Mouse (Mus musculus) spleen, adult 2 months (tissue): ENCODE results near the gene Aloxe3. TPM values are rescaled to one million over a fixed set of nuclear protein-coding genes. Genes with fewer than 3 reads are reported as not detected.

Source experiments
- DNase-seq, 2 experiments: peaks; one replicate each; pipeline versions ENCODE4 v3.0.0 to v3.0.0-alpha.2; 2012 to 2021; ENCODE audit warnings: low spot score in 2 of 2, low read depth in 1 of 2
- H3K27ac ChIP-seq: fragments of 200-500 bp; 2 replicates; pipeline ENCODE4 v1.5.1; 2012; ENCODE audit warnings: low read length, inconsistent platforms; ENCODE audit not compliant: insufficient read depth
- H3K27me3 ChIP-seq: fragments of 200-500 bp; 2 replicates; pipeline ENCODE4 v1.6.1; 2012; ENCODE audit warnings: mild to moderate bottlenecking, moderate library complexity, low read length, inconsistent platforms; ENCODE audit not compliant: control insufficient read depth, insufficient read depth
- H3K36me3 ChIP-seq: fragments of 200-500 bp; 2 replicates; pipeline ENCODE4 v1.6.1; 2012; ENCODE audit warnings: mild to moderate bottlenecking, low read length, inconsistent platforms; ENCODE audit not compliant: control insufficient read depth, insufficient read depth
- H3K4me1 ChIP-seq: fragments of 200-500 bp; 2 replicates; pipeline ENCODE4 v1.6.1; 2011; ENCODE audit warnings: inconsistent platforms; ENCODE audit not compliant: control insufficient read depth, insufficient read depth, insufficient read length
- H3K4me3 ChIP-seq: fragments of 200-500 bp; 2 replicates; pipeline ENCODE4 v1.5.1; 2011; ENCODE audit warnings: mild to moderate bottlenecking, inconsistent platforms; ENCODE audit not compliant: insufficient read depth, insufficient read length; ENCODE audit errors: extremely low read depth
- CTCF ChIP-seq: fragments of 200-500 bp; IDR thresholded peaks from 2 replicates; pipeline ENCODE4 v1.5.1; 2011; ENCODE audit warnings: mild to moderate bottlenecking, inconsistent platforms; ENCODE audit not compliant: insufficient read depth, insufficient read length, insufficient replicate concordance; ENCODE audit errors: extremely low read depth
- POLR2A ChIP-seq: fragments of 200-500 bp; IDR thresholded peaks from 2 replicates; pipeline ENCODE4 v1.6.1; 2011; ENCODE audit warnings: low read depth, low read length, inconsistent platforms
- WGBS: fragments of 180-500 bp; shearing (Covaris S2); methylation state at CpG from one replicate; pipeline ENCODE4 v1.1.7; 2018; 5-methylcytosine and 5-hydroxymethylcytosine counted together
- polyA plus RNA-seq: library from polyadenylated mRNA; depleted of rRNA; stranded (reverse); fragments of >200 nt; gene quantifications from 2 replicates; pipeline ENCODE4 v1.2.3, GENCODE M21; 2012

The Aloxe3 gene
- polyA plus RNA-seq, 1 experiment: 2.8 TPM

DNA sequence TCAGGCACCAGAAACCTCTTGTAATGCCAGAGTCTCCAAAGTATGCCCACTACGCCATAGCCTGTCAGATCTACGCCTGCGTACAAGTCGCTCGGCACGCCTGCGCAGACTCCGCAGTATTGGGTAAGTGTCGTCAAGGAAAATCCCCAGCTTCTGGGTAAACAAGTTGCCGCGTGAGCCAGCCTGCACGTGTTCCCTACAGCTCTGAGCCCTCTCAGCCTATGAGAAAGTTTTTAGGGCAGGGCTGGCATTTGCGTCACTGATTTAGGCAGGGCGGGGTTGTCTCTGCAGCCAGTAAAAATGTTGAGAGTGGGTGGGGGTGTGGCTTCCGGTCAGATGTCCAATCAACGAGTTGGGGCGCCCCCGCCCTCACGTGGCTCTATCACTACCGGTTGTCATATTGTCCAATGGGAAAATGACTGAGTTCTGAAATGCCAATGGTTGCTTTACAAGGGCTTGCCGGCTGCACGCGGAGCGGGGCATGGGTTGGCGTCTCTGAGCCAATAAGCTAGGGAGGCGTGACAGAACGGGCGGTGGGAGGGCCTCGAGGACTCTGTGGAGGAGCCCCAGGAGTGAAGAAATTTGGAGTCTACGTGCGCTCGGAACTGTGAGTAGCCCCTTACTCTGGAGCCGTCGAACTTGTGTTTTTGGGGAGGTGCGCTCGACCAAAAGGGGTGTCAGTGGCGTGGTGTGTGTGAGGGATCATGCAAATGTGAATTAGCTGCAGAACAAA is 30.8 kb upstream of the Aloxe3 start, which contains the start of gene Per1:
Per1 (plus strand) TSS at position 521 of the 733 bp plus-strand sequence.
- Histone ChIP-seq H3K36me3 (peaks cover 6% of the 10 kb centered on the region), H3K4me3 (peak within 1 kb of the TSS; percentile 70), H3K27me3 (no peaks in the 10 kb centered on the region), H3K27ac (peak within 1 kb of the TSS; percentile 92), H3K4me1 (peaks cover 22% of the 10 kb centered on the region)
- under 1% methylated on average over 37 of the region's 37 CpGs for WGBS
- peak; percentile 99 to 100 for DNase-seq
- peak; percentile 66 for TF ChIP-seq POLR2A
- no peak for TF ChIP-seq CTCF

DNA sequence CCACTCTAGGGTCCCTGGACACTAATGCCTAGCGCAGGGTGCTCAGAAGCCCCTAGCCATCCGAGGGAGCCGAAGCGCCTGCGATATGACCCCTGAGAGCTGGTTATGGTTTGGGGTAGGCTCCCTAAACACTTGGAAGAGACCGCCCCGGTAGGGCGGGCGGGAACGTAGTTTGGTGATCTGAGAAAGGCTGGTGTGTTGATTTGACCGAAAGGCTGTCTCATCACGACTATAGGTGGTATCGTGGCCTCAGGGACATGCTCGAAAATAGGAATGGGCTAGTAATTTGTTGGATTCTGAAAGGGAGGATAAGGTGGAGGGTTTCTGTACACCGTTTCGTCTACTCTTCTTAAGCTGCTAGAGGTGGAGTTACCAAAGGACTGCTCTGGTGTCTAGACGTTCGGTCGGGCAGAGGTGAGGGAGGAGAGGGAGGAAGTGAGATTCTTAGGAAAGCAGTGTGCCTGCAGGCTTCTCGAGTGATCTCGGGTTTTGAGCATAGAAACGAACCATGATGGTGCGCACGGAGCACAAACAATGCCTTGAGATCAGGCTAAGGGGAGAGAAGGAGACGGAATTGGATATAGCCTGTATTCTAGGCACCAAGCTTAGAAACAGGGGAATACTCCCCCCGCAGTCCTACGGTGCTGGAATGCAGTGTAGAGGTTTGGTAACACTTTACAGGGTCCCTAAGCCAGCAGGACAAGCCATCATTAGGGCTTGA is 30.0 kb upstream of the Aloxe3 start:
- Histone ChIP-seq H3K4me1 (peaks cover 22% of the 10 kb centered on the region), H3K36me3 (peaks cover under 1% of the 10 kb centered on the region; the same call in 1 of the 2 replicates), H3K27ac (peak overlapping the region; percentile 92), H3K4me3 (peak overlapping the region; percentile 70), H3K27me3 (no peaks in the 10 kb centered on the region)
- 2% methylated on average over 27 of the region's 27 CpGs for WGBS
- TF ChIP-seq CTCF (no peak), POLR2A (no peak)
- DNase-seq: no peak

DNA sequence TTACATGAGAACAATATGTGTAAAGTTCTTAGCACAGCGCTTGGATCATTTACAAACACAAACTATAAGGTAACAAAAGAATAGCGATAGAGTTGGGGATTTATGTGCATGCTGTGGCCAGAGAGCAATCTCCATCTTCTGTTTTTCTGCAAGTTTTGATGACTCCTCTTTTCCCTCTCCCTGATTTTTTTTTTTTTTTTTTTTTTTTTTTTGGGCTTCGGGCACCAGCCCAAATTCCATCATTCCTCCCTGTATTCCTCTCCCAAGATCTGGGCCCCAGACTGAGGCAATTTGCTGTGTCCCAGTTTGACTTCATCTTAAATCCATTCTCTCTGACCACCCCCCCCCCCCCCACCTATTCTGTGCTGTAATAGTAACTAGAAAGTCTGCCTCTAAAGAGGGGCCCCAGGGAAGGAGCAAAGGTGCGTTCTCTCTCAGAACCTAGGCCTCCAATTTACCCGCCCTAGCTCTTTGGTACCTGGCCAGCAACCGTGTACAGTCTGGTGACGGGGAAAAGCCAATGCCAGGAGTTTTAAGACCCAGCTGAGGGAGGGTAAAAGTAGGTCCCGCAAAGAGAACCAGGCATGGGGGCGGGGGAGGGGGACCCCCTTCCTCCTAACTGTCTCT is 29.2 kb upstream of the Aloxe3 start:
- Histone ChIP-seq H3K36me3 (peaks cover 8% of the 10 kb centered on the region), H3K4me1 (peaks cover 25% of the 10 kb centered on the region), H3K27ac (peak overlapping the region; percentile 90), H3K27me3 (no peaks in the 10 kb centered on the region), H3K4me3 (peak overlapping the region; percentile 27)
- WGBS: 16% methylated on average over 9 of the region's 9 CpGs
- TF ChIP-seq CTCF (no peak), POLR2A (no peak)
- no peak for DNase-seq

- 4% methylated on average over 29 of the region's 29 CpGs for WGBS
- Histone ChIP-seq H3K27ac (peak overlapping the region; percentile 90), H3K4me1 (peaks cover 25% of the 10 kb centered on the region), H3K36me3 (peaks cover 15% of the 10 kb centered on the region), H3K4me3 (peak overlapping the region; percentile 17; the same call in 1 of the 2 replicates), H3K27me3 (no peaks in the 10 kb centered on the region)
- DNase-seq: peak; percentile 70 to 87
- peak; percentile 16; the same call in 1 of the 2 replicates for TF ChIP-seq POLR2A
- TF ChIP-seq CTCF: no peak
Measured at GRCm38 (mm10) chr11:69096987-69097900, 28.5 kb upstream of the Aloxe3 start.

DNA sequence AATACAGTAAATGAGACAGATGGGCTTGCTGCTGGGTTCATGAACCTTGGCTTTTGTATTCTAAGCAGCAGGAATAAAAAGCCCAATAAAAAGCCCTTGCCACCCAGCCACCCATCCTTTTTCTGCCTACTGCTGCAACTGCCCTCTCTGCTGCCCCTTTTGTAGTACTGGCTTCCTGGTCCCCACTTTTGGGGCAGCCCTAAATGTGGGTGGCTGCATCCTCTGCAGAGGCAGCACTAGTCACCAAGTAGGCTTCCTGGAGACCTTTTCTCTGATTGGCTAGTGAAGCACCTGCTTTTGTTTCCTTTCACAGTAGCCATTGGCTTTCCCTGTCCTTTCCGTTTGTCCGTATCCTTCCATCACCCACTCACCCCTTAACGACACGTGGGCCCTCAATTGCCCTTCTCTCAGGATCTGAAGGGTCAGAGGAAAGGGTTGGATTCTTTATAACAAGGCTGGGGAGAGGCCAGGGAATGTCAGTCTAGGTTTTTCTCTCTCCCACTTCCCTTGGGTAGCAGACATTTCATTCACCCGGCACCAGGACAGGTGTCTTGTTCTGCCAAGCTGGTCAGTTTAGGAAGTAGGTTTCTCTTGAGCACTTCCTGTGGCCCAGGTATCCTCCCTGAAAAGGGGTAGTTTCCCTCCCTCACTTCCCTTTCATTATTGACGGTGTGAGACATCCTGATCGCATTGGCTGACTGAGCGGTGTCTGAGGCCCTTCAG is 27.5 kb upstream of the Aloxe3 start:
- H3K4me1 ChIP-seq: peaks cover 25% of the 10 kb centered on the region
- H3K4me3 ChIP-seq: peak overlapping the region; percentile 62; the same call in 1 of the 2 replicates
- no peak for DNase-seq
- WGBS: 14% methylated on average over 8 of the region's 8 CpGs
- H3K36me3 ChIP-seq: peaks cover 23% of the 10 kb centered on the region
- TF ChIP-seq CTCF (no peak), POLR2A (no peak)
- no peaks in the 10 kb centered on the region for H3K27me3 ChIP-seq
- peak overlapping the region; percentile 90 for H3K27ac ChIP-seq
